Mouse (Mus musculus) macrophage (primary cell): ENCODE measurements around the gene Spen. TPM values are rescaled to one million over a fixed set of nuclear protein-coding genes. Genes with fewer than 3 reads are reported as not detected.

Experiments
- H3K27ac ChIP-seq: fragments of 350-480 bp; formaldehyde crosslinking; 2 replicates; pipeline ENCODE4 v1.9.0; 2021
- H3K36me3 ChIP-seq: fragments of 350-480 bp; formaldehyde crosslinking; 2 replicates; pipeline ENCODE4 v1.9.0; 2021; ENCODE audit errors: inconsistent target
- H3K4me3 ChIP-seq: fragments of 350-480 bp; formaldehyde crosslinking; 2 replicates; pipeline ENCODE4 v1.9.0; 2021; ENCODE audit errors: inconsistent target
- H3K79me2 ChIP-seq: fragments of 350-480 bp; formaldehyde crosslinking; 2 replicates; pipeline ENCODE4 v1.9.0; 2021; ENCODE audit errors: inconsistent target
- WGBS: methylation state at CpG from one replicate; pipeline ENCODE4 v1.1.7; 2026; ENCODE audit warnings: inconsistent platforms; ENCODE audit not compliant: missing documents; 5-methylcytosine and 5-hydroxymethylcytosine counted together
- polyA plus RNA-seq: library from polyadenylated mRNA; stranded (reverse); fragments of 250-400 nt; gene quantifications from 3 replicates; pipeline ENCODE4 v1.2.4, GENCODE M21; 2018; ENCODE audit warnings: inconsistent platforms

Spen gene
- polyA plus RNA-seq, 1 experiment from 2014 or later, result 31.4 TPM

DNA sequence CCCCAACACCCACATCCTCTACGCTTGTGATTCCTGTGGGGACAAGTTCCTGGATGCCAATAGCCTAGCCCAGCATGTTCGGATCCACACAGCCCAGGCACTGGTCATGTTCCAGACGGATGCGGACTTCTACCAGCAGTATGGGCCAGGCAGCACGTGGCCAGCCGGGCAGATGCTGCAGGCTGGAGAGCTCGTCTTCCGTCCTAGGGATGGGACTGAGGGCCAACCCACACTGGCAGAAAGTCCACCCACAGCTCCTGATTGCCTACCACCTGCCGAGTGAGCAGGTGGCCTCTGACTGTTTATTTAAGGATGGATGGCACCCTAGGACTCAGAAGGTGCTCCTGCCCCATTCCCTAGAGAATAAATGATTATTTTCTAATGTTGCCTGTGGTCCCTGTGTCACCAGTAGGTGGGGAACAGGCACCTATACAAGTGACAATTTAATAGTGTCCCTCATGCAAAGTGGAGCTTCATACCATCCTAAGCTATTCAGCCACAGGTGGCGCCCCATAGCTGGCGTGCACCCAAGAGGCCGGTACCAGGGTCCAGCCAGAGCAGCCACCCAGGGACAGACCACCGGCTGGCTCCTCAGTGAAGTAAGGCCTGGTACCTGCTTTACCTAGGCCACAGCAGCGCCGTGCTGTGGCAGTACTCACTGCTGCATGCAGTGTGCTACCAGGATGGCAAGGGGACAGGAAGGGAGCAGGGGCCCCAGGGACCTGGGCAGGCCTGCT lies 71.4 kb downstream of the Spen start:
- H3K79me2 ChIP-seq, result no peaks in the 10 kb centered on the region; the same call in 1 of the 2 replicates
- H3K27ac ChIP-seq, result no peak overlapping the region
- WGBS, result 94% methylated on average over 15 of the region's 15 CpGs
- H3K4me3 ChIP-seq, result no peak overlapping the region
- H3K36me3 ChIP-seq, result peaks cover 98% of the 10 kb centered on the region

DNA sequence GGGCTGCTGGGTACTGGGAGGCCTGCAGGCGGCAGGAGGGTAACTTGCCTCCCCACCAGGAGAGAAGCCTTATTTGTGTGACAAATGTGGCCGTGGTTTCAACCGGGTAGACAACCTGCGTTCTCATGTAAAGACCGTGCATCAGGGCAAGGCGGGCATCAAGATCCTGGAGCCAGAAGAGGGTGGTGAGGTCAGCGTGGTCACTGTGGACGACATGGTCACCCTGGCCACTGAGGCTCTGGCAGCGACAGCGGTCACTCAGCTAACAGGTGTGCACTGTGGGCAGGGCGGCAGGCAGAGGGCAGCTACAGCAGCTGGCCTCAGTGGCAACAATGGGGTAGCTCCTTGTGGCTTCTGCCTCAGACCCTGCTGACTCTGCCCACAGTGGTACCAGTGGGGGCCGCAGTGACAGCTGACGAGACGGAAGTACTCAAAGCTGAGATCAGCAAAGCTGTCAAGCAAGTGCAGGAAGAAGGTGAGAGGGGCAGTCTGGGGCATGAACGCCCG lies 72.1 kb downstream of the Spen start:
- peaks cover 97% of the 10 kb centered on the region for H3K36me3 ChIP-seq
- H3K4me3 ChIP-seq, result no peak overlapping the region
- 93% methylated on average over 16 of the region's 16 CpGs for WGBS

DNA sequence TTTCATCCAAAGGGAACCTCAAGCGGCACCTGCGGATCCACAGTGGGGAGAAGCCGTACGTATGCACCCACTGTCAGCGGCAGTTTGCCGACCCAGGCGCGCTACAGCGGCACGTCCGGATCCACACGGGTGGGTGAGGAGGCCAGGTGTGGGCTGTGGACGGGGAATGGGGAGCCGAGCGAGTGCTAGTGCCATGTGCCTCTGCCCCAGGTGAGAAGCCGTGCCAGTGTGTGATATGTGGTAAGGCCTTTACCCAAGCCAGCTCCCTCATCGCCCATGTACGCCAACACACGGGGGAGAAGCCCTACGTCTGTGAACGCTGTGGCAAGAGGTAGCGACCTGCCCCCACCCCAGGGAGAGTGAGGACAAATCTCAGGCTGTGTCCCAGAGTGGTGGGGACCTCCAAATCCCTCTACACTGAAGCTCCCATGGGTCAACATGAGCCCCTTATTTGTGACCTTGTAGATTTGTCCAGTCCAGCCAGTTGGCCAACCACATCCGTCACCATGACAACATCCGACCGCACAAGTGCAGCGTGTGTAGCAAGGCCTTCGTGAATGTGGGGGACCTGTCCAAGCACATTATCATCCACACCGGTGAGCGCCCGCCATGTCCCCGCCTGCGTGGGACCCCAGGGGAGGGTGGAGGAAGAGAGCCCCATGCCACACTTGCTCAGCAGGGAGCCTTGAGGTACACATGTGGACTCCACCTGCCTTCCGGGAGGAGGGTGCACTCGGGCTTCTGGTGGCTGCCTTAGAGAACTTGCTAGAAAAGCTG lies 72.7 kb downstream of the Spen start:
- H3K4me3 ChIP-seq, result no peak overlapping the region
- H3K79me2 ChIP-seq, result peaks cover 13% of the 10 kb centered on the region; the same call in 1 of the 2 replicates
- WGBS, result 95% methylated on average over 34 of the region's 34 CpGs
- H3K27ac ChIP-seq, result no peak overlapping the region
- peaks cover 91% of the 10 kb centered on the region for H3K36me3 ChIP-seq

More for the DNA sequence above, 72.1 kb downstream of the Spen start:
- no peak overlapping the region for H3K27ac ChIP-seq
- H3K79me2 ChIP-seq, result peaks cover 6% of the 10 kb centered on the region; the same call in 1 of the 2 replicates

DNA sequence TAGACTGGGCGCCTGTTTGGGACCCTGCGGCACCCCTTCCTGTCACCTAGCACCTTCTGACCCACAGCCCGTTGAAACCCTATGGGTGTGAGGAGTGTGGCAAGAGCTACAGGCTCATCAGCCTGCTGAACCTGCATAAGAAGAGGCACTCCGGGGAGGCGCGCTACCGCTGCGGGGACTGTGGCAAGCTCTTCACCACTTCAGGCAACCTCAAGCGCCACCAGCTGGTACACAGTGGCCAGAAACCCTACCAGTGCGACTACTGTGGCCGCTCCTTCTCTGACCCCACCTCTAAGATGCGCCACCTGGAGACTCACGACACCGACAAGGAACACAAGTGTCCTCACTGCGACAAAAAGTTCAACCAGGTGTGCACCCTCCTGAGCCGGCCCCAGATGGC lies 73.7 kb downstream of the Spen start:
- peaks cover 81% of the 10 kb centered on the region for H3K36me3 ChIP-seq
- H3K27ac ChIP-seq, result no peak overlapping the region
- H3K4me3 ChIP-seq, result no peak overlapping the region
- peaks cover 22% of the 10 kb centered on the region for H3K79me2 ChIP-seq
- WGBS, result 94% methylated on average over 16 of the region's 16 CpGs

DNA sequence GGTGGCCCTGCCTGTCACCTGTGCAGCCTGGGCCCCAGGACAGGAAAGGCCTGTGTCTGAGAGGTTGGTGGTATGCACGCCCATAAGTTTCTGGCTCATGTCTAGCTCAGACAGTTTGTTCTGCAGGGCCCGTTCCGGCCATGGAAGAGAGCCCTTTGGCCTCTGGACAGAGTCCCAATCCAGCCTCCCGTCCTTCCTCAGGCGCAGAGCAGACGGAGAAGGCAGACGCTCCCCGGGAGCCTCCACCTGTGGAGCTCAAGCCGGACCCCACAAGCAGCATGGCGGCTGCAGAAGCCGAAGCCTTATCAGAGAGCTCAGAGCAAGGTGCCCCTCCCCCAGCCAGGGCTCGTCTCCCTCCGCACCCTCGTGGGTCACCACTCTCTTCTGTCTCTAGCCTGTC lies 74.9 kb downstream of the Spen start:
- WGBS, result 91% methylated on average over 9 of the region's 14 CpGs
- Histone ChIP-seq H3K27ac (no peak overlapping the region), H3K79me2 (peaks cover 35% of the 10 kb centered on the region), H3K36me3 (peaks cover 68% of the 10 kb centered on the region), H3K4me3 (no peak overlapping the region)

DNA sequence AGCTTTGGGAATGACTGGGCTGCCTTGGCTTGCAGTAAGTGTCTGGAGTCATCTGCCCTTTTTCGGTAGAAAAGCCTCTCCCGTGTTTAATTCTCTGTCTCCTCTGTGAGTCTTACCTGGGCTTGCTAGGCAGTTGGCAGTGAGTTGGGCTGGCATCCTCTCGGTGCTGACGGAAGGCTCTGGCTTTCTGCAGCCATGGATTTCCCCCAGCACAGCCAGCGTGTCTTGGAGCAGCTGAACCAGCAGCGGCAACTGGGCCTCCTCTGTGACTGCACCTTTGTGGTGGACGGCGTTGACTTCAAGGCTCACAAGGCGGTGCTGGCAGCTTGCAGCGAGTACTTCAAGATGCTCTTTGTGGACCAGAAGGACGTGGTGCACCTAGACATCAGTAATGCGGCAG lies 76.8 kb downstream of the Spen start:
- H3K4me3 ChIP-seq, result no peak overlapping the region
- peaks cover 52% of the 10 kb centered on the region for H3K36me3 ChIP-seq
- H3K79me2 ChIP-seq, result peaks cover 54% of the 10 kb centered on the region
- 93% methylated on average over 12 of the region's 12 CpGs for WGBS
- no peak overlapping the region for H3K27ac ChIP-seq

DNA sequence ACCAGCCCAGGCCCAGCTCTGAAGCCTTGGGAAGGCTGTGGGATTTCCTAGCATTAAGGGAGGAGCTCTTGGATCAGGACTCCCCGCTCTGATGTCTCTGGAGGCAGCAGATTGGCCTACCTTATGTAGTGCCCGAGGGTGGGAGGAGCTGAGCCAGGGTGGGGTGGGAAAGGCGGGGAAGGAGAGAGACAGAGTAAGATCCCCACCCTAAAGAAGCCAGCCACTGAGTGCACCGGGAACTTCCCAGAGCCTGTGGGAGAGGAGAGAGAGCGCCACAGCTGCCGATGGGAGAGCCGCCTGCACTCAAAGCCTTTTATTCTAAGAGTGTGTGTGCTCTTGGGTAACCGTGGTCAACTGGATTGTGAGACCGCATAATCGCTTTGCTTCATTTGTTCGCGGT lies 77.3 kb downstream of the Spen start:
- 94% methylated on average over 12 of the region's 12 CpGs for WGBS
- Histone ChIP-seq H3K27ac (no peak overlapping the region), H3K4me3 (no peak overlapping the region), H3K36me3 (peaks cover 47% of the 10 kb centered on the region), H3K79me2 (peaks cover 59% of the 10 kb centered on the region)

DNA sequence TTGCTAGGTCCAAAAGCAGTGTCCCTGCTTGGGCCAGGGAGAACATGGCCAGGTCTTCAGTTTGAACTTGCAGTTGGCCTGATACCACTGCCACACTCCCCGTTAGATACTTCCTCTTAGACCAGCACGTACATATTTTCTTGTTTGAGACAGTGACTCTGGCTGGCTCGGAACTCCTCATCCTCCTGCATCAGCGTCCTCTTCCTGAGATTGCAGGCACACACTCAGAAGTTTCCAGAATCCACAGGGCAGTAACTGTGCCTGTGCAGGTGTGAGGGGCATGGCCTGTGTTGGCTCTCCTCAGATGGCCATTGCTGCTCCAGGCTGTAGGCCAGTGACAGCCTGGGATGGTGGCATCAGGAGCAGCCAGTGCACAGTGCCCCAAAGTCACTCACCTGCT lies 77.9 kb downstream of the Spen start:
- 66% methylated on average over 4 of the region's 4 CpGs for WGBS
- H3K79me2 ChIP-seq, result peaks cover 65% of the 10 kb centered on the region
- H3K36me3 ChIP-seq, result peaks cover 41% of the 10 kb centered on the region
- H3K4me3 ChIP-seq, result no peak overlapping the region
- H3K27ac ChIP-seq, result no peak overlapping the region

DNA sequence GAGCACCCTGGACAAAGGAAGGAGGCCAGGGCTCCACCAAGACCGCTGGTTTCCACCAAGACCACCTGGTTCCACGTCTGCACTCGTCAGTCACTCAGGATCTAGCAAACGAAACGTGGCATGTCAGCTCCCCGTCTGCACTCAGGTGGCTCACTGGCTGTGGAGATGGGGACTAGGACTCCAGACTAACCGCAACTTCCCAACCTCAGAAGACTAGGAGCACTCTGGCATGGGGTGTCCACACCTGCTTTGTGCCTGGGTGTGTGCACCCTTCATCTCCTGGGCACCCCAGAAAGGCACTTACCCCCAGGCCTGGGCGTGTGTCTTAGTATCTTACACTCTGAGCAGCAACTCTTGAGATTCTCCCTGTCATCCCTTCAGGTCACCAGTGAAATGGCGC lies 78.6 kb downstream of the Spen start:
- peaks cover 34% of the 10 kb centered on the region for H3K36me3 ChIP-seq
- H3K79me2 ChIP-seq, result peaks cover 72% of the 10 kb centered on the region
- H3K4me3 ChIP-seq, result no peak overlapping the region
- 96% methylated on average over 9 of the region's 9 CpGs for WGBS
- no peak overlapping the region for H3K27ac ChIP-seq

DNA sequence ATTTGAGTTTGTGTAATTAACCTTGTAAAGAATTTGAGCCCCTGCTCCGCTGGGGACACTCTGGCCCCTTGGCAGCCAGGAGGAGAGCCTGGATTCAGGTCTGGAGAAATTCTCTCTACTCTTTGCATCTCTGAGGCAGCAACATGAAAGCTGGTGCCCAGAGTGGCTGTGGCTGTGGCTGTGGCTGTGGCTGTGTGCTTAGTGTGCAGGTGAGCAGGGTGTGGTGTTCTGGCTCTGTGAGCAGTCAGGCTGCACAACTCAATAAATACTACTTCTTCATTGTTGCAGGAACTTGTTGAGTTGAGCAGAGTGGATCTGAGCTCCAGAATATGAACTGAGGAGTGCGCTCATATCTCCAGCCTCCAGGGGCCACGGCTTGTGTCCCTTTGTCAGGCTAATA lies 79.5 kb downstream of the Spen start:
- H3K79me2 ChIP-seq, result peaks cover 77% of the 10 kb centered on the region
- peaks cover 25% of the 10 kb centered on the region for H3K36me3 ChIP-seq
- no peak overlapping the region for H3K4me3 ChIP-seq
- 91% methylated on average over 3 of the region's 3 CpGs for whole genome bisulfite sequencing
- no peak overlapping the region for H3K27ac ChIP-seq

DNA sequence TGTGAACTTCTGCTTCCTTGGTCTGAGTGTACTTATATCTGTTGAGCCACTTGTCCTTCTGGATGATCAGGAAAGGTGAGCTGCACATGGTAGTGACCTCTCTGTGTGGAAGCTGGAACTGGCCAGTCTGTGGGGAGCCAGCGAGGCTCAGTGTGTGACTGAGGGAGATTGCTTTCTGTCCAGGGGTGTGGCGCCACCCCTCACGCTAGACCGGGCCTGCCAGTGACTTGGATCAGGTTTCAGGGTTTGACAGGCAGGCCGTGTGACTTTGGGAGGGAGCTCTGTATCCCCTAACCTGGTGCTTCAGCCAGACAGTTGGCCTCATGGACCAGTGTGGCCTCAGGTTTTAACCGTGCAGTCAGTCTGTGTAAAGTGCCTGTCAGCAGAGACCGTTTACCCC lies 80.2 kb downstream of the Spen start:
- peaks cover 83% of the 10 kb centered on the region for H3K79me2 ChIP-seq
- H3K27ac ChIP-seq, result no peak overlapping the region
- H3K4me3 ChIP-seq, result no peak overlapping the region
- WGBS, result 88% methylated on average over 7 of the region's 7 CpGs
- H3K36me3 ChIP-seq, result peaks cover 18% of the 10 kb centered on the region

DNA sequence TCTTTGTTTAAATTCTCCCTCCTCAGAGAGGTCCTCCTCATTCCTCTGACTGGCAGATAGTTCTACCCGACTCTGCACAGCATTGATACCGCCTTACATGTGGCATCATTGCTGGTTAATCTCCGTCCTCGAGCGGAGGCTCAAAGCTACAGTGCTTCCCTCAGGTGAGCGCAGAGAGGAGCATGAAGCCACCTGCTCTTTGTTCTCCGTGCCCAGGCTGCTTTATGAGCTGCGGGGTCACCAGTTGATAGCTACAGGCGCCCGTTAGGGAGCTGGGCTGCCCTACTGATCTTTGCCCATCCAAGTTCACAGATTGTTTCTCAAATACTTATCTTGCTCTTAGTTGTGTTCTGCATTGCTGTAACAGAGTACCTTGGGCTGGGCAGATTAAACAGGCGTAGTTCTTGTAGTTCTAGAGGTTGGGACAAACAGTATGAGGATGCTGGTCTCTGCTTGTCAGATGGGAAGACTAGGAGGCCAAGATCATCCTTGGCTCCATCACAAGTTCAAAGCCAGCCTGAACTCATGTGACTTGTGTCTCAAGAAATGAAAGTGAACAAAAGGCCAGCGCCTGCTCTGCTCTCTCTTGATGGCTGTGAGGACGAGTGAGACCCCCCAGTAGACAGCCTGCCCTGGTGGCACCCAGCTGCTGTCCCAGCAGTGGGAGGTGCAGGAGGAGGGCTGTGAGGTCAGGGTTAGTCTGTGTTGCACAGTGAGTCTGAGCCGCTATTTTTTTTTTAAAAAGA lies 82.0 kb downstream of the Spen start:
- 96% methylated on average over 13 of the region's 14 CpGs for WGBS
- H3K4me3 ChIP-seq, result no peak overlapping the region
- H3K79me2 ChIP-seq, result peaks cover 95% of the 10 kb centered on the region
- H3K27ac ChIP-seq, result no peak overlapping the region
- H3K36me3 ChIP-seq, result no peaks in the 10 kb centered on the region; the same call in 1 of the 2 replicates

DNA sequence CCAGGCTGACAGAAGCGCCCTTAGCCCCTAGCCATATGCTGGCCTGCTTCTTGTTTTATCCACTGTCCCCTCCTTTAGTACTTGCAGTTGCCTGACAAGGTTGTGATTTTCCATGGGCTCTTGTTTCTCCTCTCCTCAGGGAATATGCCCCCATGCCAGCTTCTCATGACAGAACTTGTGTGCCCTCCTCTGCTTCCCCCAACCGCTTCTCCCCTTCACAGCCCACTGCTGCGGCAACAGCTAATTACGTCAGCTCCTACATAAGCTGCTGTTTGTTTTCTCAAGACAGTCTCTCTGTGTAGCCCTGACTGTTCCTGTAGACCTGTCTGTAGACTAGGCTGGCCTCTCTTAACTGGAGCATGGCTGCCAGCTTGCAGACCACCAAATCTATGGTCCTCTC lies 82.9 kb downstream of the Spen start:
- H3K36me3 ChIP-seq, result no peaks in the 10 kb centered on the region; the same call in 1 of the 2 replicates
- 93% methylated on average over 4 of the region's 4 CpGs for WGBS
- peaks cover 95% of the 10 kb centered on the region for H3K79me2 ChIP-seq
- peak overlapping the region; percentile 86 for H3K27ac ChIP-seq
- no peak overlapping the region for H3K4me3 ChIP-seq

DNA sequence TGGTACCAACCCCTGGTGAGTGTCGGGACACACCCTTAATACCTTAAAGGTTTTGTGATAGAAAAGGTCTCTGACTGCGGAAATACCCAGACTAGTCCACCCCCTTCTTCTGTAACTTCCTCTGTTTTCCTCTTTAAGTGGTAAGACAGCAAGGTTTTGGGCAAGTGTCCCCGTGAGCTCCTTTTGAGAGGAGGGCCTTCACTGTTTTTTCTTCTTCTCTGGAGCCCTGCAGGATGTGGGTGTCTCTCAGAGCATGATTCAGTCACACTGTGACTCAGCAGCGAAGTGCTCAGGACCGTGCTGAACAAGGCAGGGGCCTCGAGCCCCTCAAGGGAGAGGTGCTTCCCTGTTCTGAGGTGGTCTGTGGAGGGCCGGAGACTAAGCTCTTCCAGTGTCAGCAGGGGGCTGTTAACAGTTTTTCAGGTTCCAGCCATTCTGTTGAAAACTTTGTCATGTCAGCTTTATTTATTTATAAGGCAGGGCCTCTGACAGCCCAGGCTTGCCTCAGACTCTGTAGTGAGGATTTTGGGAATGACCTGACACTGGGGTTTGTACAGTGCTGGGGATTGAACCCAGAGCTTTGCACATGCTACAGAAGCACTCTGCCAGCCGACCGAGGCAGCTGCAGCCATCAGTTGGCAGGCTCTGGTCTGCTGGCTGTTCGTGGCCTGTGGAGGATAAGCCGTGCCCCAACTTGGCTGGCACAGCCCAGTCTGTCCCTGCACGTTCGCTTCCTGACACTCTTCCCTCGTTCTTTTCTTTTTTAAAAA lies 83.6 kb downstream of the Spen start:
- Histone ChIP-seq H3K79me2 (peaks cover 94% of the 10 kb centered on the region), H3K36me3 (peaks cover under 1% of the 10 kb centered on the region; the same call in 1 of the 2 replicates), H3K27ac (peak overlapping the region; percentile 86), H3K4me3 (no peak overlapping the region)
- 28% methylated on average over 14 of the region's 14 CpGs for WGBS
